Mouse (Mus musculus) lung, adult 2 months (tissue): ENCODE measurements at regions not wholly inside any gene's neighbourhood (a gene's known extent, or its start where the extent isn't known, plus 50 kb on each side); places are given as distances from the start of the nearest gene placed in this dataset.

Source experiments
- DNase-seq: peaks from one replicate; pipeline ENCODE4 v3.0.0; 2022
- H3K4me1 ChIP-seq: fragments of 200-500 bp; 2 replicates; pipeline ENCODE4 v1.6.1; 2011; ENCODE audit warnings: low read length; ENCODE audit not compliant: control insufficient read depth, insufficient read depth
- H3K4me3 ChIP-seq: fragments of 200-500 bp; replicated peaks from 2 replicates; pipeline ENCODE3; 2011; ENCODE audit warnings: low read depth, mild to moderate bottlenecking, control low read depth, low read length; ENCODE audit errors: extremely low read depth
- CTCF ChIP-seq: fragments of 200-500 bp; IDR thresholded peaks from 2 replicates; pipeline ENCODE4 v1.5.1; 2011; ENCODE audit warnings: mild to moderate bottlenecking, low read length, control low read depth; ENCODE audit not compliant: insufficient read depth
- POLR2A ChIP-seq: fragments of 200-500 bp; IDR thresholded peaks from 2 replicates; pipeline ENCODE4 v1.6.1; 2011; ENCODE audit warnings: low read depth, mild to moderate bottlenecking, control low read depth, low read length, borderline replicate concordance; ENCODE audit errors: extremely low read depth
- WGBS: fragments of 180-500 bp; shearing (Covaris S2); methylation state at CpG from one replicate; pipeline ENCODE4 v1.1.7; 2018; 5-methylcytosine and 5-hydroxymethylcytosine counted together

GRCm38 (mm10) chr13:31276005-31276644, 279.8 kb upstream of the Foxq1 start:
- DNase-seq, result no peak
- 30% methylated on average over 6 of the region's 6 CpGs for WGBS
- Histone ChIP-seq H3K4me3 (no peak overlapping the region), H3K4me1 (no peaks in the 10 kb centered on the region)
- TF ChIP-seq POLR2A, result no peak

- DNase-seq, result no peak
- no peaks in the 10 kb centered on the region for H3K4me1 ChIP-seq
- no peak for TF ChIP-seq POLR2A
- no peak for TF ChIP-seq CTCF
- H3K4me3 ChIP-seq, result no peak overlapping the region
- WGBS, result 80% methylated on average over 7 of the region's 7 CpGs
These were observed 265.3 kb upstream of the Foxq1 start for GRCm38 (mm10) chr13:31290630-31291029.

GRCm38 (mm10) chr13:31292584-31293387, 263.1 kb upstream of the Foxq1 start:
- Histone ChIP-seq H3K4me1 (no peaks in the 10 kb centered on the region), H3K4me3 (no peak overlapping the region)
- no peak for DNase-seq
- TF ChIP-seq POLR2A (no peak), CTCF (no peak)
- 68% methylated on average over 13 of the region's 13 CpGs for WGBS

GRCm38 (mm10) chr13:31294011-31294410, 261.9 kb upstream of the Foxq1 start:
- DNase-seq, result no peak
- no peak overlapping the region for H3K4me3 ChIP-seq
- WGBS, result 71% methylated on average over 7 of the region's 7 CpGs
- no peaks in the 10 kb centered on the region for H3K4me1 ChIP-seq
- no peak for TF ChIP-seq CTCF
- TF ChIP-seq POLR2A, result no peak

DNA sequence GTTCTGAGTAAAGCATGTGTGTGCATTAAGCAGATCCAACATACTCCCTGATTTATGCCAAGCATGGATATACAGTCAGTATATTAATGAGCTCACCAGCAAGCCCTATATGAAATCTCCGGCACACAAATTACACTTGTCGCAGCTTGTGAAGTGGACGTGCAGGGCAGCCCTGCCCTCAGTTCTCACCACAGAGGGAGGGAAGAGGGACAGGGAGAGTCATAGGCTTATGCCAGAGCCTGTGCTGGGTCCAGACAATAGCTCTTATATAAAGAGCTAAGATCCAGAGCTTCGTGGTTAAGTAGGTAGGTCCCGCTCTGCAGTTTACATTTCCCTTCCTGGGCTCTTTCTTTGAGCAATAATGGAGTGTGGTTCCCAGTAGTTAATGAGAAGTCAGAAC, 252.7 kb upstream of the Foxq1 start:
- TF ChIP-seq POLR2A, result no peak
- no peak for TF ChIP-seq CTCF
- no peak for DNase-seq
- 52% methylated on average over 5 of the region's 5 CpGs for WGBS
- no peaks in the 10 kb centered on the region for H3K4me1 ChIP-seq
- no peak overlapping the region for H3K4me3 ChIP-seq

- no peak for DNase-seq
- H3K4me1 ChIP-seq, result peaks cover 5% of the 10 kb centered on the region
- H3K4me3 ChIP-seq, result no peak overlapping the region
- WGBS, result 69% methylated on average over 5 of the region's 5 CpGs
- TF ChIP-seq CTCF, result no peak
- no peak for TF ChIP-seq POLR2A
These were observed 251.6 kb upstream of the Foxq1 start for GRCm38 (mm10) chr13:31304286-31304865.

DNA sequence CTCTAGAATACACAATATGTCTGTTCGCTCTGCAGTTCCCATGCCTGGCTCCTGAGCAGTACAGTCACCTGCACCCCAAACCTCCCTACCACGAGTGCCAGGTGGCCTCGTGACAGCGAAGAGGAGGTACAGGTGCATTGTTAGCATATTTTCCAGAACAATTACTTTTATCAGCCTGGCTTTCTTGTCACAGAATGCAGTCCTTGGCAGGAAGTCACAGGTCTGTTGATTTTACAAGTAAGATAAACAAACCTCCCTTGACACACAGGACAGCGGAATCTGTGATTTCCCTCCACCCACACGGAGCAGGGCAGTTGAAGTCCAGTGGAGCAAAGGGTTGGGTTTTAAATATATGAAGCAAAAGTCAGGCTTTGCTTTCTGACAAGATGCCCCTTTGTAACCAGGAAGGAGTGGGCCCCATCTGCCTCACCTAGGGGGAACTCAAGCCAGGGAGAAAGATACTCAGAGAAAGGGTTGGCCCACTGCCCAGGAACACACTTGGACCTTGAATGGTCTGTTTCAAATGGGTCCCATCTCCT, 246.8 kb upstream of the Foxq1 start:
- WGBS, result 33% methylated on average over 6 of the region's 6 CpGs
- peak; percentile 11 for DNase-seq
- Histone ChIP-seq H3K4me1 (peaks cover 5% of the 10 kb centered on the region), H3K4me3 (no peak overlapping the region)
- TF ChIP-seq CTCF (no peak), POLR2A (no peak)

GRCm38 (mm10) chr13:31312772-31313171, 243.2 kb upstream of the Foxq1 start:
- TF ChIP-seq CTCF, result no peak
- 16% methylated on average over 7 of the region's 7 CpGs for WGBS
- Histone ChIP-seq H3K4me3 (no peak overlapping the region), H3K4me1 (peaks cover 5% of the 10 kb centered on the region)
- DNase-seq, result no peak

GRCm38 (mm10) chr13:31313821-31314220, 242.1 kb upstream of the Foxq1 start:
- Histone ChIP-seq H3K4me1 (peaks cover 5% of the 10 kb centered on the region), H3K4me3 (no peak overlapping the region)
- WGBS, result 44% methylated on average over 5 of the region's 5 CpGs
- no peak for DNase-seq
- TF ChIP-seq POLR2A (no peak), CTCF (no peak)

DNA sequence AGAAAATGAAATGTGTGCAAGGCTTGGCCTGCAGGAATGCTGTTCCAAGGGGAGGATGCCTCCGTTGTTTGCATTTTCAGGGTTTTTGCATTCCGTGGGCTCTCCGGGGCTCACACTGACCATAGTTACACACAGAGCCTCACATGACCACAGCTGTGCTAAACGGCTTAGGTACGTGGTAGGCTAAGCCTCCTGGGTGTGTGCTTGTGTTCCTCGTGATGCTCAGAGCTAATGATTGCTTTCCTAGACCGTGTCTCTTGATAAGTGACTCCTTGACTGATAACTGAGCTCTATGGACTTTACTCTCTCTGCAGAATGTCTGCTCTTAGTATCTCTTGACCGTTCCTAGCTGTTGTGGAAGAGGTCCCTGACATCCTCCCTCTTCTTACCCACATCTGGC, 238.9 kb upstream of the Foxq1 start:
- Histone ChIP-seq H3K4me3 (no peak overlapping the region), H3K4me1 (no peaks in the 10 kb centered on the region)
- TF ChIP-seq CTCF (no peak), POLR2A (no peak)
- 67% methylated on average over 8 of the region's 8 CpGs for WGBS
- no peak for DNase-seq
